Mouse (Mus musculus) stomach, postnatal 0 days (tissue): ENCODE measurements at regions not wholly inside any gene's neighbourhood (a gene's known extent, or its start where the extent isn't known, plus 50 kb on each side); places are given as distances from the start of the nearest gene placed in this dataset.

Source experiments
- ATAC-seq: fragments of 200-750 bp; cut with Nextera tagmentation; 2 replicates; pipeline ENCODE4 v1.8.0; 2017; ENCODE audit not compliant: low FRiP score, low TSS enrichment
- DNase-seq: peaks from one replicate; pipeline ENCODE4 v3.0.0-alpha.2; 2016; ENCODE audit warnings: low spot score
- H3K27ac ChIP-seq: fragments of 300-500 bp; sonication (generic); replicated peaks from 2 replicates; pipeline ENCODE4 v1.5.1; 2014; ENCODE audit warnings: mild to moderate bottlenecking, control low read depth
- H3K27me3 ChIP-seq: fragments of 300-500 bp; sonication (generic); 2 replicates; pipeline ENCODE4 v1.6.1; 2014; ENCODE audit warnings: low read length; ENCODE audit not compliant: control insufficient read depth, insufficient read depth
- H3K36me3 ChIP-seq: fragments of 300-500 bp; sonication (generic); 2 replicates; pipeline ENCODE4 v1.6.1; 2014; ENCODE audit warnings: low read length, mixed read lengths; ENCODE audit not compliant: control insufficient read depth, insufficient read depth
- H3K4me1 ChIP-seq: fragments of 300-500 bp; sonication (generic); replicated peaks from 2 replicates; pipeline ENCODE4 v1.6.1; 2014; ENCODE audit warnings: antibody characterized with exemption; ENCODE audit not compliant: control insufficient read depth, insufficient read depth
- H3K4me2 ChIP-seq: fragments of 300-500 bp; sonication (generic); replicated peaks from 2 replicates; pipeline ENCODE4 v1.6.1; 2014; ENCODE audit warnings: low read depth, mild to moderate bottlenecking, control low read depth, moderate library complexity
- H3K4me3 ChIP-seq: fragments of 300-500 bp; sonication (generic); 2 replicates; pipeline ENCODE4 v1.5.1; 2014; ENCODE audit warnings: low read depth, low read length, control low read depth
- H3K9ac ChIP-seq: fragments of 300-500 bp; sonication (generic); 2 replicates; pipeline ENCODE4 v1.6.1; 2014; ENCODE audit warnings: mild to moderate bottlenecking, low read length, control low read depth, mixed read lengths
- H3K9me3 ChIP-seq: fragments of 300-500 bp; sonication (generic); 2 replicates; pipeline ENCODE4 v1.6.1; 2016; ENCODE audit warnings: low read length; ENCODE audit not compliant: control insufficient read depth
- CTCF ChIP-seq: IDR thresholded peaks from 2 replicates; pipeline ENCODE4 v1.5.1; 2016; ENCODE audit warnings: antibody characterized with exemption, low read depth, mild to moderate bottlenecking, moderate library complexity
- EP300 ChIP-seq: optimal IDR thresholded peaks from 2 replicates; pipeline ENCODE3; 2016; ENCODE audit warnings: antibody characterized with exemption
- WGBS: fragments of 180-500 bp; shearing (Covaris S2); extraction: QIAGEN DNeasy Blood & Tissue Kit; methylation state at CpG from one replicate; pipeline ENCODE4 v1.1.7; 2014; 5-methylcytosine and 5-hydroxymethylcytosine counted together

- no peaks in the 10 kb centered on the region for H3K36me3 ChIP-seq
- TF ChIP-seq EP300, result no peak
- no peak for TF ChIP-seq CTCF
- H3K27ac ChIP-seq, result no peak overlapping the region
- 81% methylated on average over 5 of the region's 5 CpGs for WGBS
- no peaks in the 10 kb centered on the region for H3K4me1 ChIP-seq
- no peak for DNase-seq
- no peak overlapping the region for H3K4me2 ChIP-seq
- no peaks in the 10 kb centered on the region for H3K27me3 ChIP-seq
- ATAC-seq, result no peak
- no peak overlapping the region for H3K4me3 ChIP-seq
- no peaks in the 10 kb centered on the region for H3K9me3 ChIP-seq
- no peak overlapping the region for H3K9ac ChIP-seq
Measured at GRCm38 (mm10) chr14:16144299-16144698, 104.8 kb upstream of the Ngly1 start.

- no peak overlapping the region for H3K4me3 ChIP-seq
- H3K27me3 ChIP-seq, result no peaks in the 10 kb centered on the region
- no peaks in the 10 kb centered on the region for H3K9me3 ChIP-seq
- TF ChIP-seq EP300 (no peak), CTCF (no peak)
- DNase-seq (no peak), ATAC-seq (no peak)
- 63% methylated on average over 4 of the region's 4 CpGs for whole genome bisulfite sequencing
- no peaks in the 10 kb centered on the region for H3K4me1 ChIP-seq
- no peaks in the 10 kb centered on the region for H3K36me3 ChIP-seq
- no peak overlapping the region for H3K4me2 ChIP-seq
- no peak overlapping the region for H3K9ac ChIP-seq
- H3K27ac ChIP-seq, result no peak overlapping the region
Measured at GRCm38 (mm10) chr14:16146811-16147210, 102.3 kb upstream of the Ngly1 start.

- Histone ChIP-seq H3K9ac (no peak overlapping the region), H3K4me1 (no peaks in the 10 kb centered on the region), H3K27me3 (no peaks in the 10 kb centered on the region), H3K4me3 (no peak overlapping the region), H3K27ac (no peak overlapping the region), H3K4me2 (no peak overlapping the region), H3K36me3 (no peaks in the 10 kb centered on the region), H3K9me3 (no peaks in the 10 kb centered on the region)
- TF ChIP-seq EP300 (no peak), CTCF (no peak)
- DNase-seq, result no peak
- ATAC-seq, result no peak
- 80% methylated on average over 3 of the region's 3 CpGs for WGBS
Measured at GRCm38 (mm10) chr14:16151815-16152214, 97.3 kb upstream of the Ngly1 start.

GRCm38 (mm10) chr14:16152702-16153101 is 96.4 kb upstream of the Ngly1 start:
- ATAC-seq (no peak), DNase-seq (no peak)
- Histone ChIP-seq H3K9ac (no peak overlapping the region), H3K9me3 (no peaks in the 10 kb centered on the region), H3K4me1 (no peaks in the 10 kb centered on the region), H3K36me3 (no peaks in the 10 kb centered on the region), H3K27me3 (no peaks in the 10 kb centered on the region), H3K4me2 (no peak overlapping the region), H3K27ac (no peak overlapping the region), H3K4me3 (no peak overlapping the region)
- TF ChIP-seq CTCF, result no peak
- no peak for TF ChIP-seq EP300
- WGBS, result 54% methylated on average over 3 of the region's 3 CpGs

GRCm38 (mm10) chr14:16155106-16155505 is 94.0 kb upstream of the Ngly1 start:
- Histone ChIP-seq H3K9me3 (no peaks in the 10 kb centered on the region), H3K4me3 (no peak overlapping the region), H3K27ac (no peak overlapping the region), H3K4me2 (no peak overlapping the region), H3K27me3 (no peaks in the 10 kb centered on the region), H3K4me1 (no peaks in the 10 kb centered on the region), H3K36me3 (no peaks in the 10 kb centered on the region), H3K9ac (no peak overlapping the region)
- WGBS, result 68% methylated on average over 1 of the region's 1 CpGs
- DNase-seq (no peak), ATAC-seq (no peak)
- no peak for TF ChIP-seq EP300
- no peak for TF ChIP-seq CTCF

GRCm38 (mm10) chr14:16170226-16170625 is 78.9 kb upstream of the Ngly1 start:
- H3K9me3 ChIP-seq, result no peaks in the 10 kb centered on the region
- no peak overlapping the region for H3K27ac ChIP-seq
- no peak for TF ChIP-seq EP300
- no peak for TF ChIP-seq CTCF
- no peaks in the 10 kb centered on the region for H3K27me3 ChIP-seq
- no peaks in the 10 kb centered on the region for H3K4me1 ChIP-seq
- no peak for DNase-seq
- ATAC-seq, result no peak
- 38% methylated on average over 1 of the region's 1 CpGs for WGBS
- H3K9ac ChIP-seq, result no peak overlapping the region
- no peak overlapping the region for H3K4me3 ChIP-seq
- H3K36me3 ChIP-seq, result no peaks in the 10 kb centered on the region
- no peak overlapping the region for H3K4me2 ChIP-seq
